Mouse (Mus musculus) ovary, postnatal 14 days (tissue): ENCODE data around the gene Mroh7.
A peak's percentile ranks its signal among the peaks of the same experiment; 100 is the strongest.

Experiments
- DNase-seq: peaks from one replicate; pipeline ENCODE4 v3.0.0; 2022; ENCODE audit warnings: low spot score

Mroh7 gene

GRCm38 (mm10) chr4:106699989-106700388 lies 30.7 kb downstream of the Mroh7 start:
- DNase-seq, result no peak

- no peak for DNase-seq
Observed at GRCm38 (mm10) chr4:106693841-106694430, 36.8 kb downstream of the Mroh7 start.

- no peak for DNase-seq
Observed at GRCm38 (mm10) chr4:106688636-106689296, 42.0 kb downstream of the Mroh7 start.

GRCm38 (mm10) chr4:106680955-106681354 lies 49.8 kb downstream of the Mroh7 start:
- DNase-seq, result no peak

GRCm38 (mm10) chr4:106679152-106679551 lies 51.6 kb downstream of the Mroh7 start:
- DNase-seq, result no peak

GRCm38 (mm10) chr4:106678442-106679118 lies 52.1 kb downstream of the Mroh7 start, which contains the start of gene Ttc4:
Gene Ttc4 (minus strand): TSS chr4:106678944.
- DNase-seq, result peak; percentile 85

GRCm38 (mm10) chr4:106676749-106677148 lies 54.0 kb downstream of the Mroh7 start:
- DNase-seq, result no peak

GRCm38 (mm10) chr4:106666546-106666945 lies 64.2 kb downstream of the Mroh7 start:
- no peak for DNase-seq

GRCm38 (mm10) chr4:106665673-106666072 lies 65.1 kb downstream of the Mroh7 start:
- DNase-seq, result no peak

GRCm38 (mm10) chr4:106665269-106665668 lies 65.5 kb downstream of the Mroh7 start:
- DNase-seq, result no peak

GRCm38 (mm10) chr4:106664697-106665096 lies 66.0 kb downstream of the Mroh7 start:
- no peak for DNase-seq

- no peak for DNase-seq
Observed at GRCm38 (mm10) chr4:106663956-106664470, 66.7 kb downstream of the Mroh7 start.

GRCm38 (mm10) chr4:106655681-106656080 lies 75.0 kb downstream of the Mroh7 start:
- no peak for DNase-seq

GRCm38 (mm10) chr4:106653051-106653450 lies 77.7 kb downstream of the Mroh7 start:
- DNase-seq, result no peak

- no peak for DNase-seq
Observed at GRCm38 (mm10) chr4:106652546-106652945, 78.2 kb downstream of the Mroh7 start.

- peak; percentile 93 for DNase-seq
Observed at GRCm38 (mm10) chr4:106650833-106651527, 79.7 kb downstream of the Mroh7 start, which contains the start of gene Pars2. Gene Pars2 (plus strand): TSS chr4:106651069.

GRCm38 (mm10) chr4:106647137-106647536 lies 83.6 kb downstream of the Mroh7 start:
- no peak for DNase-seq

- DNase-seq, result no peak
Observed at GRCm38 (mm10) chr4:106645797-106646196, 84.9 kb downstream of the Mroh7 start.

- DNase-seq, result no peak
Observed at GRCm38 (mm10) chr4:106644218-106644610, 86.5 kb downstream of the Mroh7 start.

- no peak for DNase-seq
Observed at GRCm38 (mm10) chr4:106643483-106644217, 87.1 kb downstream of the Mroh7 start.

GRCm38 (mm10) chr4:106634086-106634479 lies 96.6 kb downstream of the Mroh7 start:
- DNase-seq, result no peak
